ENCODE assay signal across 23 mouse cellular contexts in genomic region chr6:87748531-87748930, GRCm38 (mm10). TPM values are rescaled to one million over a fixed set of nuclear protein-coding genes. Genes with fewer than 3 reads are reported as not detected.
DNase-seq lines count a peak whose midpoint lies in the region; ATAC-seq and TF ChIP-seq lines count a peak whose summit lies in the region.
"Had no signal": no experiment of that assay in that cellular context is flagged by ENCODE, and none has a peak within 500 bp of the region (broad histone marks: within the 10 kb centered on the region; RNA-seq: fewer than 3 reads in every experiment).

No protein-coding gene starts in this region.

- ATAC-seq in liver, embryonic 12.5 days: no peak
- no peak for ATAC-seq in liver, embryonic 11.5 days (replicated peaks; ENCODE audit: low FRiP score)
- no peak for ATAC-seq in liver, embryonic 13.5 days (ENCODE audit: low read depth)
- ATAC-seq in megakaryocyte, adult 5-6 weeks (ENCODE audit: poor library complexity, severe bottlenecking): no peak
- ATAC-seq in activated CD4-positive, CD25-positive, alpha-beta regulatory T cell, adult 4 months: no peak
- ATAC-seq: inflammation-experienced regulatory T-cells, adult 6 months had no signal

- in situ Hi-C loops in ES-E14 (cut with MboI; ENCODE audit: low sequenced_read_pairs in 2 of 2, unreplicated experiment in 2 of 2): no loop called here

- peak overlapping the region; percentile 76; the same call in 1 of the 2 replicates for H3K27ac ChIP-seq in liver, embryonic 12.5 days
- no peak overlapping the region for H3K27ac ChIP-seq in liver, embryonic 11.5 days (ENCODE audit: low read depth, low read length)
- H3K27ac ChIP-seq in ES-E14 (ENCODE audit: insufficient read depth, low read depth, low read length, poor library complexity, severe bottlenecking): no peak overlapping the region
- H3K27ac ChIP-seq in liver, embryonic 13.5 days: peak overlapping the region; percentile 74
- H3K27ac ChIP-seq: heart, embryonic 15.5 days; hindbrain, embryonic 14.5 days; left cerebral cortex, adult 2 months; limb, embryonic 15.5 days; neural tube, embryonic 12.5 days had no signal

- H3K4me3 ChIP-seq in liver, embryonic 12.5 days: no peak overlapping the region
- no peak overlapping the region for H3K4me3 ChIP-seq in liver, embryonic 11.5 days (ENCODE audit: low read depth, low read length)
- H3K4me3 ChIP-seq in ES-E14 (ENCODE audit: insufficient read depth in 1 of 2, low read depth in 1 of 2, low read length in 2 of 2, poor library complexity in 1 of 2, severe bottlenecking in 1 of 2): no peak overlapping the region
- H3K4me3 ChIP-seq in liver, embryonic 13.5 days (replicated peaks): no peak overlapping the region
- H3K4me3 ChIP-seq: heart, embryonic 15.5 days; left cerebral cortex, adult 2 months; limb, embryonic 15.5 days; neural tube, embryonic 12.5 days had no signal

- H3K4me2 ChIP-seq in liver, embryonic 12.5 days: no peak overlapping the region
- H3K4me2 ChIP-seq in liver, embryonic 11.5 days: no peak overlapping the region
- no peak overlapping the region for H3K4me2 ChIP-seq in liver, embryonic 13.5 days
- H3K4me2 ChIP-seq: heart, embryonic 15.5 days; hindbrain, embryonic 14.5 days; limb, embryonic 15.5 days; neural tube, embryonic 12.5 days had no signal

- 71% methylated on average over 6 of the region's 6 CpGs for WGBS in liver, embryonic 12.5 days (ENCODE audit: insufficient replicate concordance)
- WGBS in liver, embryonic 11.5 days: 74% methylated on average over 6 of the region's 6 CpGs
- WGBS in liver, embryonic 13.5 days (ENCODE audit: insufficient replicate concordance): 69% methylated on average over 6 of the region's 6 CpGs

- no peak overlapping the region for H3K9ac ChIP-seq in liver, embryonic 12.5 days
- no peak overlapping the region for H3K9ac ChIP-seq in liver, embryonic 11.5 days (ENCODE audit: low read depth, low read length)
- no peak overlapping the region for H3K9ac ChIP-seq in ES-E14 (ENCODE audit: insufficient read depth, low read depth, low read length, poor library complexity, severe bottlenecking)
- H3K9ac ChIP-seq in liver, embryonic 13.5 days: no peak overlapping the region
- H3K9ac ChIP-seq: heart, embryonic 15.5 days; hindbrain, embryonic 14.5 days; limb, embryonic 15.5 days; neural tube, embryonic 12.5 days had no signal

- H3K36me3 ChIP-seq in liver, embryonic 12.5 days: no peaks in the 10 kb centered on the region
- H3K36me3 ChIP-seq in liver, embryonic 11.5 days (ENCODE audit: control insufficient read depth, insufficient read depth, low read length): no peaks in the 10 kb centered on the region
- no peaks in the 10 kb centered on the region for H3K36me3 ChIP-seq in ES-E14 (ENCODE audit: control insufficient read depth, insufficient read depth, low read length, poor library complexity, severe bottlenecking)
- no peaks in the 10 kb centered on the region for H3K36me3 ChIP-seq in liver, embryonic 13.5 days
- H3K36me3 ChIP-seq: heart, embryonic 15.5 days; limb, embryonic 15.5 days had no signal

- peaks cover 62% of the 10 kb centered on the region for H3K4me1 ChIP-seq in liver, embryonic 12.5 days
- H3K4me1 ChIP-seq in liver, embryonic 11.5 days (replicated peaks; ENCODE audit: control insufficient read depth, insufficient read depth, low read length): peaks cover 17% of the 10 kb centered on the region
- H3K4me1 ChIP-seq in ES-E14 (ENCODE audit: control insufficient read depth in 2 of 2, insufficient read depth in 2 of 2, low read length in 2 of 2, poor library complexity in 1 of 2): no peaks in the 10 kb centered on the region
- H3K4me1 ChIP-seq in liver, embryonic 13.5 days (replicated peaks): peaks cover 61% of the 10 kb centered on the region
- H3K4me1 ChIP-seq: neural tube, embryonic 12.5 days had no signal

- peaks cover 19% of the 10 kb centered on the region for H3K27me3 ChIP-seq in liver, embryonic 12.5 days (replicated peaks)
- H3K27me3 ChIP-seq in liver, embryonic 11.5 days (replicated peaks; ENCODE audit: control insufficient read depth, insufficient read depth, low read length): no peaks in the 10 kb centered on the region
- H3K27me3 ChIP-seq in liver, embryonic 13.5 days: peaks cover 6% of the 10 kb centered on the region; the same call in 1 of the 2 replicates
- H3K27me3 ChIP-seq: heart, embryonic 15.5 days; limb, embryonic 15.5 days; neural tube, embryonic 12.5 days had no signal

- no peaks in the 10 kb centered on the region for H3K9me3 ChIP-seq in liver, embryonic 12.5 days (replicated peaks)
- no peaks in the 10 kb centered on the region for H3K9me3 ChIP-seq in liver, embryonic 11.5 days (ENCODE audit: control insufficient read depth, low read length)
- no peaks in the 10 kb centered on the region for H3K9me3 ChIP-seq in ES-E14 (ENCODE audit: control insufficient read depth, insufficient read depth, low read depth, low read length)
- H3K9me3 ChIP-seq in liver, embryonic 13.5 days (replicated peaks): no peaks in the 10 kb centered on the region
- H3K9me3 ChIP-seq: heart, embryonic 15.5 days; limb, embryonic 15.5 days; neural tube, embryonic 12.5 days had no signal

- no peak for DNase-seq in liver, embryonic 11.5 days (ENCODE audit: low spot score)
- DNase-seq in 416B (ENCODE audit: low read depth) (peak; percentile 59), ES-E14 (ENCODE audit: low read depth, low spot score) (no peak)
- DNase-seq in liver, embryonic 13.5 days: no peak
- DNase-seq: cerebellum, adult 11-12 months; cerebellum, postnatal 14 days; gastrocnemius, postnatal 25 days; heart, postnatal 36 days; kidney, adult 18-20 months; kidney, postnatal 10 days; lung, postnatal 14 days; midbrain, embryonic 14.5 days; right cerebral cortex, postnatal 4 days; thymus, postnatal 14 days had no signal

TF ChIP-seq in ES-E14, 5 proteins besides CTCF, POLR2A, EP300 and RAD21:
- TF ChIP-seq ZNF384 (IDR thresholded peaks at IDR 0.05; ENCODE audit: low read depth, low read length) (peak; percentile 72), MAFK (IDR thresholded peaks at IDR 0.05; ENCODE audit: insufficient read depth, low read depth, low read length) (no peak), ZC3H11A (IDR thresholded peaks at IDR 0.05; ENCODE audit: borderline replicate concordance, low read depth, low read length) (no peak), CHD2 (IDR thresholded peaks at IDR 0.05; ENCODE audit: low read depth, low read length) (no peak), HCFC1 (IDR thresholded peaks at IDR 0.05; ENCODE audit: borderline replicate concordance, insufficient read depth, low read length) (no peak)

RNA-seq across cellular contexts. Expression of gene Efcc1, which starts 17.9 kb away (rescaled TPM):
- polyA plus RNA-seq in liver, embryonic 12.5 days (2016; fragmentation: Nextera tagmentation; extraction: Ambion mirVana): 0.51 and 0.63 TPM in 2 replicates
- polyA plus RNA-seq in liver, embryonic 11.5 days (2014; fragmentation: Nextera tagmentation; extraction: Ambion mirVana): 0.45 and 0.57 TPM in 2 replicates
- total RNA-seq in ES-E14 (2012; rRNA removed): not detected in 2 replicates
- 0.16 and 0.35 TPM in 2 replicates for polyA plus RNA-seq in liver, embryonic 13.5 days (2015; fragmentation: Nextera tagmentation; extraction: Ambion mirVana)
- total RNA-seq in megakaryocyte, adult 5-6 weeks (2015): 0.39 TPM in 1 of 2 replicates, not detected in the other
- total RNA-seq in megakaryocyte, adult 5-6 weeks (2017): not detected in 2 replicates
- under 1 TPM in 1 of 2 experiments, not detected in 1; 0.60 TPM for polyA plus RNA-seq in activated CD4-positive, CD25-positive, alpha-beta regulatory T cell, adult 4 months (2017; shearing (Covaris generic))

RNA-seq across cellular contexts. Expression of gene Gp9, which starts 29.3 kb away (rescaled TPM):
- 40.9 and 44.2 TPM in 2 replicates for polyA plus RNA-seq in liver, embryonic 12.5 days (2016; fragmentation: Nextera tagmentation; extraction: Ambion mirVana)
- polyA plus RNA-seq in liver, embryonic 11.5 days (2014; fragmentation: Nextera tagmentation; extraction: Ambion mirVana): 37.2 and 37.3 TPM in 2 replicates
- not detected in 2 replicates for total RNA-seq in ES-E14 (2012; rRNA removed)
- 32.7 and 35.6 TPM in 2 replicates for polyA plus RNA-seq in liver, embryonic 13.5 days (2015; fragmentation: Nextera tagmentation; extraction: Ambion mirVana)
- total RNA-seq in megakaryocyte, adult 5-6 weeks (2015): 0.16 and 1.2 TPM in 2 replicates
- 0.59 TPM in 1 of 2 replicates, not detected in the other for total RNA-seq in megakaryocyte, adult 5-6 weeks (2017)
- polyA plus RNA-seq in activated CD4-positive, CD25-positive, alpha-beta regulatory T cell, adult 4 months (2017; shearing (Covaris generic)): not detected
- total RNA-seq: gastrocnemius, postnatal 25 days had no signal

Comparison
In these comparisons a context has a peak if more than half of its experiments do, and no peak if none do; other contexts are left out.
1. H3K27ac ChIP-seq: peak in liver, embryonic 12.5 days (single experiment) and liver, embryonic 13.5 days (single experiment); none in liver, embryonic 11.5 days (single experiment) and ES-E14 (single experiment).
2. RNA of gene Gp9, which starts 29.3 kb away (polyA plus RNA-seq): 40.9 to 44.2 TPM in liver, embryonic 12.5 days, 37.2 to 37.3 TPM in liver, embryonic 11.5 days and 32.7 to 35.6 TPM in liver, embryonic 13.5 days; not detected in activated CD4-positive, CD25-positive, alpha-beta regulatory T cell, adult 4 months; every median in the first group is over 10 times any median in the second.